Mouse (Mus musculus): ENCODE results near the gene Foxm1. TPM values are rescaled to one million over a fixed set of nuclear protein-coding genes. Genes with fewer than 3 reads are reported as not detected.
A peak's percentile ranks its signal among the peaks of the same experiment; 100 is the strongest.

Foxm1 gene
- polyA plus RNA-seq (2012) = 8.2 and 8.8 TPM in 2 replicates

DNA sequence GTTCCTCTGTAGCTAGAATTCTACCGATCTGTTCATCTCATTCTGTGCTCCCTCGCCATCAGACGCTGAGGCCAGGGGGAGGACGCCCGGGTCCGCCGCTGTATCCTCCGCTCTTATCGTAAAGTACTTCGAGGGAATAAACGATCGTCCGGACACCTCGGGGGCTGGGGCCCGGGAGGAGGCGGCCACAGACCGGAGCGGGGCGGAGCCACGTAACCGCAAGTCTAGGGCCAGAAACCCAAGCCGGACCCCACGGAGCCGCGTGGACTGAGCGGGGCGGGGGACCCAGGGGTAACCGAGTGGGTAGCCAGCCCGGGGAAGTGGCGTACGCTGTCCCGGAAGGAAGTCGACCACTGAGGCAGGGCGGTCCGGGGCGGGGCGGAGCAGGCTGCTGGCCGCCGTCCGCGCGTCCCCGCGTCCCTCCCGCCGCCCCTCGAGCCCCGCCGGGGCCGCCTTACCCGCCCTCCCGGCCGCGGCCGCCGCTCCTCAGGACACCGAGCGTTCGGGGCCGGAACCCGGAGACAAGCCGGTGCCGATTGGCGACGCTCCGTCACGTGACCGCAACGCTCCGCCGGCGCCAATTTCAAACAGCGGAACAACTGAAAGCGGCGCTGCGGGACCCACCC, at the start of gene Foxm1, which contains the start of gene Rhno1:
Gene Foxm1 (plus strand): TSS at position 587 of the 626 bp plus-strand sequence.
Gene Rhno1 (minus strand): TSS at position 531 of the 626 bp plus-strand sequence.
- Histone ChIP-seq H3K4me3 (replicated peaks) (peak within 1 kb of the TSS; percentile 99), H3K36me3 (ENCODE audit: control insufficient read depth) (peaks cover 72% of the 10 kb centered on the region), H3K4me1 (ENCODE audit: control insufficient read depth) (peaks cover 56% of the 10 kb centered on the region), H3K9me3 (ENCODE audit: control insufficient read depth, low read length) (no peaks in the 10 kb centered on the region), H3K27me3 (ENCODE audit: control insufficient read depth) (no peaks in the 10 kb centered on the region)
- no peak for TF ChIP-seq GATA1 (IDR thresholded peaks at IDR 0.05; ENCODE audit: low read length)
- no peak for TF ChIP-seq TAL1 (IDR thresholded peaks at IDR 0.05; ENCODE audit: low read length)

- H3K4me1 ChIP-seq (ENCODE audit: control insufficient read depth) = no peaks in the 10 kb centered on the region
- no peaks in the 10 kb centered on the region for H3K9me3 ChIP-seq (ENCODE audit: control insufficient read depth, low read length)
- no peaks in the 10 kb centered on the region for H3K36me3 ChIP-seq (ENCODE audit: control insufficient read depth)
- no peak for TF ChIP-seq GATA1 (IDR thresholded peaks at IDR 0.05; ENCODE audit: low read length)
- TF ChIP-seq TAL1 (IDR thresholded peaks at IDR 0.05; ENCODE audit: low read length) = no peak
- H3K4me3 ChIP-seq (replicated peaks) = no peak overlapping the region
- H3K27me3 ChIP-seq (ENCODE audit: control insufficient read depth) = no peaks in the 10 kb centered on the region
Measured at GRCm38 (mm10) chr6:128314796-128315195, 48.0 kb upstream of the Foxm1 start.

DNA sequence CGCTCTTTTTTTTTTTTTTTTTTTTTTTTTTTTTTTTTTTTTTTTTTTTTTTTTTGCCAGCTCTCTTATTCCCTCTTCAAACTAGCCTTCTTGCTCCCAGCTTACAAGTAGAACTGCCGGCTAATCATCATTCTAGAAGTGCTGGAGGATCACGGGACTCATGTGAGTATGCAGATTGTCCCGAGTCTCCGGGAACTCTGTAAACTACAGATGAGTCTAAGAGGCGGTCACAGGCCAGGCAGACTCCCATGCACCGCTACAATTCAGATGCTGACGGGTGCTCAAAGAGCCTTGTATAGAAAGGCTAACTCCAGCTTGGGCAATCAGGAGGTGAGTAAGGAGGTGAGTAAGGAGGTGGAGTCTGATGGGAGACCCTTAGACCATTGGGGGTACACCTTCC, 47.2 kb upstream of the Foxm1 start:
- Histone ChIP-seq H3K4me3 (replicated peaks) (no peak overlapping the region), H3K4me1 (ENCODE audit: control insufficient read depth) (no peaks in the 10 kb centered on the region), H3K27me3 (ENCODE audit: control insufficient read depth) (no peaks in the 10 kb centered on the region), H3K36me3 (ENCODE audit: control insufficient read depth) (no peaks in the 10 kb centered on the region), H3K9me3 (ENCODE audit: control insufficient read depth, low read length) (no peaks in the 10 kb centered on the region)
- no peak for TF ChIP-seq GATA1 (IDR thresholded peaks at IDR 0.05; ENCODE audit: low read length)
- no peak for TF ChIP-seq TAL1 (IDR thresholded peaks at IDR 0.05; ENCODE audit: low read length)

- Histone ChIP-seq H3K36me3 (ENCODE audit: control insufficient read depth) (no peaks in the 10 kb centered on the region; the same call in 1 of the 2 replicates), H3K27me3 (ENCODE audit: control insufficient read depth) (no peaks in the 10 kb centered on the region), H3K9me3 (ENCODE audit: control insufficient read depth, low read length) (no peaks in the 10 kb centered on the region), H3K4me1 (ENCODE audit: control insufficient read depth) (no peaks in the 10 kb centered on the region), H3K4me3 (replicated peaks) (no peak overlapping the region)
- TF ChIP-seq GATA1 (IDR thresholded peaks at IDR 0.05; ENCODE audit: low read length) (no peak), TAL1 (IDR thresholded peaks at IDR 0.05; ENCODE audit: low read length) (no peak)
Measured at GRCm38 (mm10) chr6:128318317-128318716, 44.5 kb upstream of the Foxm1 start.

DNA sequence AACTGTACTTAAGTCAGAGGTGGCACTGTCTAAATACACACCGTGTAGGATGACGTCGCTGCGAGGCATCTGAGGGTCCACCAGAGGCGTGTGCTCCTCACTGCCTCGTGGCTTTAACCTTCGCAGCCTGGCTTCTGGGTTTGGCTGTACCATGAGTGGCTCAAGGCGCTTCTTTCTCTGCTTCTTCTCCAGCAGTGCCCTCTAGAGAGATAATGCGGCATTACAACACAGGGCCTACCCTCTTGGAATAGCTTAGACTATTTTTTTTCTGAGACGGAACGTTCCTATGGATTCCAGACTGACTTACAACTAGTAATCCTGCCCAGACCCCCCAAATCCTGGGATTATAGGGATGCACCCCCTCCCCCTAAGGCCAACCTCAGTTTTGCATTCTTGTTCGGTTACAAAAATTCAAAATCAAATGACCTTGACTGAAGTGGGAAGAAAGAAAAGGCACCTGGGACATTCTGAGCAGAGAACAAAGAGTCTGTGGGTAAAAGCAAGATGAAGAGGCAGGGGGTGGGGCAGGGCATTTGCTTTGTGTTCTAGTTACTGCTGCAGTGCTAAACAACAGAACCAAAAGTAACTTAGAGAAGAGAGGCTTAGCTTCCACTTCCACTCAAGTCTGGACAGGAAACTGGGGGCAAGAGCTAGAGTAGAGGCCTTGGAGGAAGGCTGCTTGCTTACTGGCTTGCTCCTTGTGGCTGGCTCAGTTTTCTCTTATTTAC, 28.2 kb upstream of the Foxm1 start:
- Histone ChIP-seq H3K4me3 (replicated peaks) (no peak overlapping the region), H3K27me3 (ENCODE audit: control insufficient read depth) (no peaks in the 10 kb centered on the region), H3K36me3 (ENCODE audit: control insufficient read depth) (no peaks in the 10 kb centered on the region), H3K4me1 (ENCODE audit: control insufficient read depth) (no peaks in the 10 kb centered on the region), H3K9me3 (ENCODE audit: control insufficient read depth, low read length) (no peaks in the 10 kb centered on the region)
- TF ChIP-seq GATA1 (IDR thresholded peaks at IDR 0.05; ENCODE audit: low read length) = no peak
- TF ChIP-seq TAL1 (IDR thresholded peaks at IDR 0.05; ENCODE audit: low read length) = no peak

DNA sequence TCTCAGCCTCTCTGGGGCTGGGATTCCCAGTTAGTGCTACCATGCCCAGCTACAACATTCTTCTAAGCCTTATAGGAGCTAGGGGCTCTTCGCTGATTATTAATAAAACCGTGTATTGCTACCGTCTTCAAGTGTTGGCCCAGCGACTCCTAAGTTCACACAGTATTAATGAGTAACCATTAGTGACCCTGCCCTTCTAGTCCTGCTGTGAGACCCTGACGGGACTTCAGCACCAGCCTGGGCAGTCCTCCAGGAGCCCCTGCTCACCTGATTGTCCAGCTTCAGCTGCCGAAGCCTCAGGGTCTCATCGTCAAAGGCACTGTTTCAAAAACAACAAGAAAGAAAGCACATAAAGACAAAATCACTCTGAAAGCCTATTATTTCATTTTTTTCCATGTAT, 25.3 kb upstream of the Foxm1 start:
- no peaks in the 10 kb centered on the region for H3K4me1 ChIP-seq (ENCODE audit: control insufficient read depth)
- H3K27me3 ChIP-seq (ENCODE audit: control insufficient read depth) = no peaks in the 10 kb centered on the region
- no peaks in the 10 kb centered on the region for H3K36me3 ChIP-seq (ENCODE audit: control insufficient read depth)
- no peaks in the 10 kb centered on the region for H3K9me3 ChIP-seq (ENCODE audit: control insufficient read depth, low read length)
- TF ChIP-seq TAL1 (IDR thresholded peaks at IDR 0.05; ENCODE audit: low read length) = no peak
- TF ChIP-seq GATA1 (IDR thresholded peaks at IDR 0.05; ENCODE audit: low read length) = no peak
- H3K4me3 ChIP-seq (replicated peaks) = no peak overlapping the region

GRCm38 (mm10) chr6:128338876-128339275, 23.9 kb upstream of the Foxm1 start:
- H3K36me3 ChIP-seq (ENCODE audit: control insufficient read depth) = no peaks in the 10 kb centered on the region
- no peak overlapping the region for H3K4me3 ChIP-seq (replicated peaks)
- no peaks in the 10 kb centered on the region for H3K27me3 ChIP-seq (ENCODE audit: control insufficient read depth)
- TF ChIP-seq GATA1 (IDR thresholded peaks at IDR 0.05; ENCODE audit: low read length) = no peak
- TF ChIP-seq TAL1 (IDR thresholded peaks at IDR 0.05; ENCODE audit: low read length) = no peak
- no peaks in the 10 kb centered on the region for H3K9me3 ChIP-seq (ENCODE audit: control insufficient read depth, low read length)
- no peaks in the 10 kb centered on the region for H3K4me1 ChIP-seq (ENCODE audit: control insufficient read depth)

- no peak overlapping the region for H3K4me3 ChIP-seq (replicated peaks)
- no peaks in the 10 kb centered on the region for H3K27me3 ChIP-seq (ENCODE audit: control insufficient read depth)
- no peaks in the 10 kb centered on the region for H3K9me3 ChIP-seq (ENCODE audit: control insufficient read depth, low read length)
- H3K36me3 ChIP-seq (ENCODE audit: control insufficient read depth) = no peaks in the 10 kb centered on the region
- no peak for TF ChIP-seq GATA1 (IDR thresholded peaks at IDR 0.05; ENCODE audit: low read length)
- no peak for TF ChIP-seq TAL1 (IDR thresholded peaks at IDR 0.05; ENCODE audit: low read length)
- H3K4me1 ChIP-seq (ENCODE audit: control insufficient read depth) = no peaks in the 10 kb centered on the region
Measured at GRCm38 (mm10) chr6:128341956-128342723, 20.6 kb upstream of the Foxm1 start.

- Histone ChIP-seq H3K9me3 (ENCODE audit: control insufficient read depth, low read length) (no peaks in the 10 kb centered on the region), H3K4me3 (replicated peaks) (no peak overlapping the region), H3K4me1 (ENCODE audit: control insufficient read depth) (no peaks in the 10 kb centered on the region), H3K27me3 (ENCODE audit: control insufficient read depth) (no peaks in the 10 kb centered on the region), H3K36me3 (ENCODE audit: control insufficient read depth) (no peaks in the 10 kb centered on the region; the same call in 1 of the 2 replicates)
- TF ChIP-seq TAL1 (IDR thresholded peaks at IDR 0.05; ENCODE audit: low read length) (no peak), GATA1 (IDR thresholded peaks at IDR 0.05; ENCODE audit: low read length) (no peak)
Measured at GRCm38 (mm10) chr6:128345623-128346022, 17.1 kb upstream of the Foxm1 start.
